Mouse (Mus musculus): ENCODE data around the gene Nrarp. TPM values are rescaled to one million over a fixed set of nuclear protein-coding genes. Genes with fewer than 3 reads are reported as not detected.

Nrarp gene
- total RNA-seq (2021): 10 to 100 TPM; 23.9 to 25.1 TPM

DNA sequence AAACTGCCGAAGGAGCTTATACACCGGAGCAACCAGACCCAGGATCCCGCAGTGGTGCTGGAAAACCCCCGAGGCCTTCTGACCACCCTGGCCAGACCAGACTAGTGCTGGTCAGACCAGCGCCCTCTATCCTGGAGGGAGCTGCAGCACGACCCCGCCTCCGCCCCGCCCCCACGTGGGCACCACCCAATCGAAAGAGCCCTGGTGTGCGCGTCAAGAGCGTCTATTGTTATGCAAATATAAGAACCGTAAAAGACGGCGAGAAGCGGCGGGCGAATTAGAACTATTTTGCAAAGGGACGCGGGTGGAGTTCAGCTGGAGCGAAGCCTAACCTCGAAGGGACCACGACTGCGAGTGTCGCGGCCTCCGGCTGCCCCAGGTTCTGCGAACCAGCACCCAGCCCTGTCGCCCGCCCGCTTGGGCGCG, at the start of gene Nrarp:
Nrarp (plus strand) TSS at position 281 of the 426 bp plus-strand sequence.
- peak; percentile 95 for DNase-seq
- intact Hi-C loops (cut with DNase I): loop anchor here (5.0 kb wide), 1 partner anchor 38 kb away; no protein-coding TSS in a partner anchor

DNA sequence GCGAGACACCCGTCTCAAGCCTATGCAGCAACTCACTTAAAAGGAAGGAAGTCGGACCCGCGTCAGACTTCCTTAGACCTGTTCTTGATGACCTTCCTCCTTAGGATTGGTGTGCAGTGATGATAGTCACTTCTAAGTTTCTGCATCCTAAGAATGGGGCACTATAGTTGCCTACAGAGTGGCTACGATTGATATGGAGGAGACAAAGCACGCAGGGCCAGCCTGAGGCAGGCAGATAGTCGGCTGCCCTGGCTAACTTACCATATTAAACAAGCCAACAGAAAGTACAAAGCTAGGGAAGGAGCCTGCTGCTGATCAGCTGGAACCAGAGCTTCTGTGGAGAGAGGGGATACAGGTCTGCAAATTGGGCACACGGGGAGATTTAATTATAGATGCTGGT, 49.0 kb upstream of the Nrarp start:
- DNase-seq: no peak
- intact Hi-C loops (cut with DNase I): no loop called here

DNA sequence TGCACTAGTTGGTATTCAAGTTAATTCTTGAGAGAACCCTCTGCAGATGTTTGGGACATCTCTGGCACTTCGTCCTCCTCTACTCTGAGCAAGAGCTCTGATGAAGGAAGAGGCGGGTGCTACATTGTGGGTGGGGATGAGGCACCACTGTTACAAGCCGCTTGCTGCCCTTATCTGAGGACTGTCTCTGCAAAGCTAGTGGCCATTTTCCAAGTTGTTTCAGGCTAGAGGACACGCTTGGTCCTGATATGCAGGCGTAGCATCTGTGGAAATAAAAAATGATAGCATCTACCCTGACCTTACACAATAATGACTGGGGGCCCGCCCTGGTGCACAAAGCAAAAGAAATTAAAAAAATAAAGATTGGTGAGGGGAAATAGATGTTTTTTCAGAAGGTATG, 42.7 kb upstream of the Nrarp start:
- DNase-seq: no peak
- intact Hi-C loops (cut with DNase I): no loop called here

DNA sequence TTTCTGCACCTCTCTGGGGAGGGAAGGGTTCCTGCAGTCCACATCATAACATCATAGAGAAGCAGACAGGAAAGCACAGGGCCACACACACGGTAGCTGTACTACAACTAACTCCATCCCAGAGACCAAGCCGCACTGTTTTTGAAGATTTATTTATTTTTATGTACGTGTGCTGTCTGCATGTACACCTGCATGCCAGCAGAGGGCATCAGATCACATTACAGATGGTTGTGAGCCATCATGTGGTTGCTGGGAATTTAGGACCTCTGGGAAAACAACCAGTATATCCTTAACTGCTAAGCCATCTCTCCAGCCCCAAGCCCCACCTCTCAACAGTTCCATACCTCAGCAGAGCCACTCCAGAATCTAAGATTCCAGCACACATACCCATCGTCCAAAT, 39.4 kb upstream of the Nrarp start:
- intact Hi-C loops (cut with DNase I): loop anchor here (5.0 kb wide), 1 partner anchor 41 kb away; the partner anchor contains the start of gene Nrarp
- no peak for DNase-seq

DNA sequence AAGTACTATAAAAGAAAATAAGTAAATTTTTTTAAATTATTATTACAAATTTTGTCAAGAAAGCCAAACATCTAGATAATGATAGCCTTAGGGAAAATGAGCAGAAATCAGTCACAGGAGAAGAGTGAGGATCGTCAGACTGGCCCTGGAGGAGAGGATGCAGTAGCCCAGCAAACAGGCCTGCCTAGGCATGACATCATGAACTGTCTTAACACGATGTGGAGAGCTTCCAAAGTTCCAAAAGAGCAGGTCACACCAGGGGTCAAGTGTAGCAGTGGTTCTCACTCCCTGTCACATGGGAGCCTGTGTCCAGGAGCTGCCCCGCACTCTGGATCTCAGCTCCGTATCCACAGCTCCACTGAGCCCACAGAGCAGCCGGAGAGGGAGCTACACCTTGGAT, 38.6 kb upstream of the Nrarp start:
- DNase-seq: no peak
- intact Hi-C loops (cut with DNase I): loop anchor here (5.0 kb wide), 1 partner anchor 40 kb away; the partner anchor contains the start of gene Nrarp

DNA sequence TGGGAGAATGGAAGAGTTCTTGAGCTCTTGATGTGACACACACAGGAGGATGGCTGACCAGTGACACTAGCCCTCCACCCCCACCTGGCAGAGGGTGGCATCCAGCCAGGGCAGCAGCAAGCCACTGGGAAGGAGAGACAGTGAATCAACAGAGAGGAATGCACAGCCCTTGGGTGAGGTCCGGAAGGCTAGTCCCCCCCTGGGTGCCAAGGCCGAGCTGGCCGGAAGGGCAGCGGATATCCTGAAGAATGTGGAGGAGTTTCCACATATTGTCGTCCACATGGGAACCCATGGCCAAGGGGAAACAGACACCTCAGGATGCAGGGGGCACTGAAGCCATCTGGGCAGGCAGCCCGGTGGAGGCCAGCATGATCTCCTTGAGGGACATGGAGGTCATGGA, 35.2 kb upstream of the Nrarp start:
- peak; percentile 52 to 69 for DNase-seq
- intact Hi-C loops (cut with DNase I): no loop called here

DNA sequence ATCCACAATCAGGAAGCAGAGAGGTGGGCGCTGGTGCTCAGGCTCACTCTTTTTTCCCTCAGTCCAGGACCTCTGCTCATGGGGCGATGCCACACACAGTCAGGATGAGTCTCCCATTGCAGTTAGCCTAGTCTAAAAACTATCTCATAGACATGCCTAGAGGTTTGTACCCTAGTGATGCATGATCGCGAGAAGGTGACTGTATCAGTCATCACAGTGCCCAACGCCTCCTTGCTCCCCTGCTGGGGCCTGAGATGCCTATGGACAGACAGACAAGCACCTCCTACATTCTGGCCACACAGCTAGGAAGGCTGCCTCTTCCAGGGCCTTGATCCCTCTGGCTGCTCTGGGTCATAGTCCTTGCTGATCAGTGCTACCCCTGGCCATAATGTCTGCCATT, 33.2 kb upstream of the Nrarp start:
- DNase-seq: no peak
- intact Hi-C loops (cut with DNase I): no loop called here

DNA sequence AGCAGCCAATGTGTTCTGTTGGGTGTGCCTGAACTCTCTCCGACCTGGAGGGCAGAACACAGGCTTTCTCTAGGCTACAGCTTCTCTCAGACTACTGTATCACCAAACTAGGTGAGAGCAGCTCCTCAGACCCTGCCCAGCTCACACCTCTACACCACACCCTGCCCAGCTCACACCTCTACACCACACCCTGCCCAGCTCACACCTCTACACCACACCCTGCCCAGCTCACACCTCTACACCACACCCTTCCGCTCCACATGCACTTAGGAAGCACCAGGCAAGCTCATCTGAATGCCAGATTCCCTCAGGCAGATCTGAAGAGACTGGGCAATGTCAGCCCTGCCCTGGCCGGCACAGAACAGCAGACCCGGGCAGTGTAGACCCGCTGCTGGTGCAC, 32.7 kb upstream of the Nrarp start:
- no peak for DNase-seq
- intact Hi-C loops (cut with DNase I): no loop called here

DNA sequence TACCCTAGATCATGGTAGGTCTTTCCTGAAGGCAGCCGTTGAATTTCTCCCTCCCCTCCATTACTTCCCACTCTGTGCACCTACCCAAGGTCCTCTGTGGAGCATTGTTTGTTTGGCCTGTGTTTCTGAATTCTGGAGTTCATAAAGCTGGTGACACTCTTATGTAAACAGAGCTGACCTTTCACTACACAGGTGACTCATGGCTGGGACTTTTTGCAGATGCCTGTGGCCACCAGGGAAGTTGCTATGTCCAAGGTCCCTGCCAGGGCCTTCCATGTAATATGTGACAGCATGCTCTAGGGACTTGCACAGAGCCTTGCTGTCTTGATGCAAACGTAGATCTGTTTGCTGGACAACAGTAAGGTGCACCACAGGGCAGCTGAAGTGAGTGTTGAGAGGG, 30.9 kb upstream of the Nrarp start:
- DNase-seq: no peak
- intact Hi-C loops (cut with DNase I): no loop called here

DNA sequence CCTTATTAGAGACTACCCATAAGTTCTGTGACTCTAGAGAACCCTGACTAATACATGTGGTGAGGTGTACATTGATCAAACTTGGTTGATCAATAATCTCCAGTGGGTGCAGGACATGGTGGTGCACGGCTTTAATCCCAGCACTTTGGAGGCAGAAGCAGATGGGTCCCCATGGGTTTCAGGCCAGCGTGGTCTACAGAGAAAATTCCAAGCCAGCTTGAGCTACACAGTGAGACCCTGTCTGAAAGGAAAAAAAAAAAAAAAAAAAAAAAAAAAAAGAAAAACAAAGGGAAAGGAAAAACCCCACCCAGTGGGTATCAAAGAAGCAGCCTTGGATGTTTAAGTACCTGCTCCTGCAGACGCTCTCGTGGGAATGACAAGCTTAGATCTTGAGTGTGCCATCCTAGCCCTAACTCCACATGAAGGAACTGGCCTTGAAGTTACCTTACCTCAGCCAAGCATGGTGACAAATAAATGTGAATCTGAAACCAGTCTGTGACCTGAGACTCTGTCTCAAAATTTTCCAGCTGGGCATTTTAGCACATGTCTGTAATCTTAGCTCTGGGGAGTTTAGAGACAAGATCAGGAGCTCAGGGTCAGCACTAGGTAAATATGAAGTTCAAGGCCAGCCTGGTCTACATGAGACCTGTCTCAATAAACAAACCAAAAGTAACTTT, 29.1 kb upstream of the Nrarp start:
- no peak for DNase-seq
- intact Hi-C loops (cut with DNase I): no loop called here

DNA sequence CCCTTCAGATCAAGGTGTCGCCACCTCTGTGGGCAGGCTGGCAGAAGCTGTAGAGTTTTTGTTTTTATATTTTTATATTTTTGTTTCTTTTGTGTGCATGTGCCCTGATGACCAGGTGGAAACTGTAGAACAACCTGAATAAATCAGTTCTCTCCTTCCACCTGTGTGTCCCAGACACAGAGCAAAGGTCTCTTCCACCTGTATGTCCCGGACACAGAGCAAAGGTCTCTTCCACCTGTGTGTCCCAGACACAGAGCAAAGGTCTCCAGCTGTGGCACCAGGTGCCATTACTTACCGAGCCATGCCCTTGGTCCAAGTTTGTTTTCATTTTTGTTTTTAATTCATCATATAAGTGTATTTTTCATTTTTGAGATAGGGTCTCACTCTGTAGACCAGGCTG, 24.4 kb upstream of the Nrarp start:
- intact Hi-C loops (cut with DNase I): loop anchor here (2.0 kb wide), 1 partner anchor 57 kb away; no protein-coding TSS in a partner anchor

DNA sequence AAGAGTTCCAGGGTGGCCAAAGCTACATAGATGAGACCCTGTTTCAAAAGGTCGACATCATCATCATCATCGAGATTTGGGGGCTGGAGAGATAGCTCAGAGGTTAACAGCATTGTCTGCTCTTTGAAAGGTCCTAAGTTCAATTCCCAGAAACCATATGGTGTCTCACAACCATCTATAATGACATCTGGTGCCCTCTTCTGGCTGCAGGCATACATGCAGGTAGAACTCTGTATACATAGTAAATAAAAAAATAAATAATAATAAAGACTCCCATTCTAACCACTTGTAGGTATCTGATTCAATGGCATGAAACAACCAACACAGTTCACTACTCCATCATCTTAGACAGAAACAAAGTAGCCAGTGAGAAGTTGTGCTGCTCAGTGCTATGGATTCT, 23.6 kb upstream of the Nrarp start:
- intact Hi-C loops (cut with DNase I): loop anchor here (1.0 to 2.0 kb wide), 2 partner anchors 30 to 58 kb away; no protein-coding TSS in a partner anchor
- no peak for DNase-seq

More for the DNA sequence above, 24.4 kb upstream of the Nrarp start:
- DNase-seq: no peak

DNA sequence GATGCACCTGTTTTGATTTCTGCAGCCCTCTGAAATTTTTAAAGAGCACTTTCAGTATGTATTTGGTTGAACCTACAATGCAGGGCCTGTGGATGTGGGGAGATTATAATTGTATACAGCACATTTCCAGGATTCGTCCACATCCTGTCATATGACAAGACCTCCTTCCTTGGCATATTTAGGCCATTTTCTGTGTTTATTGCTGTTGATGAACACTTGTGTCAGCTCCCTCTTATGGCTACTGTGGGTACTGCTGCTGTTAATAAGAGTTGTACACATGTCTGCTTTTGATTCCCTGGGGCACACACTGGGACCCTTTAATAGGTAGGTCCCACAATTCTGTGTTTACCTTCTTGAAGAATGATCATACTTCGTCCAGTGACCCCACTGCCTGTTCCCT, 22.9 kb upstream of the Nrarp start:
- DNase-seq: peak in 1 of 2 experiments; percentile 72
- intact Hi-C loops (cut with DNase I): loop anchor here (1.0 to 2.0 kb wide), 2 partner anchors 30 to 59 kb away; no protein-coding TSS in a partner anchor

DNA sequence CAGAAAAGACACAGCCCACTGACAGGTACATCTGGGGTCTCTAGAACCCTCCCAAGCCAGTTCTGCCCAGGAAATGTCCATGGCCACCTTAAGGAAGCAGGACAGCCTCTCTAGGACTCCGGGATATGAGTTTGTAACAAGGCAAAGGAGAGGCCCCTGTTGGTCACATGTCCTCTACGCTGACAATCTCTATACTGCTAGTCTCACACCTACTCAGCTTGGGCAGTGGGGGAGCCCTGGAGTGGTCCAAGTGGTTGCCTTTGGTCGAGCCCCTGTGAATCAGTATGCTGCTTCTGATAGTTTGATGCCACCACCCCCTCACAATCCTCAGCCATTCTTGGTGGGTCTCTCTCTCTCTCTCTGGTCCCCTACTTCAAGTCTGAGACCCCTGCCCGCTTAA, 13.1 kb upstream of the Nrarp start:
- DNase-seq: no peak
- intact Hi-C loops (cut with DNase I): no loop called here

DNA sequence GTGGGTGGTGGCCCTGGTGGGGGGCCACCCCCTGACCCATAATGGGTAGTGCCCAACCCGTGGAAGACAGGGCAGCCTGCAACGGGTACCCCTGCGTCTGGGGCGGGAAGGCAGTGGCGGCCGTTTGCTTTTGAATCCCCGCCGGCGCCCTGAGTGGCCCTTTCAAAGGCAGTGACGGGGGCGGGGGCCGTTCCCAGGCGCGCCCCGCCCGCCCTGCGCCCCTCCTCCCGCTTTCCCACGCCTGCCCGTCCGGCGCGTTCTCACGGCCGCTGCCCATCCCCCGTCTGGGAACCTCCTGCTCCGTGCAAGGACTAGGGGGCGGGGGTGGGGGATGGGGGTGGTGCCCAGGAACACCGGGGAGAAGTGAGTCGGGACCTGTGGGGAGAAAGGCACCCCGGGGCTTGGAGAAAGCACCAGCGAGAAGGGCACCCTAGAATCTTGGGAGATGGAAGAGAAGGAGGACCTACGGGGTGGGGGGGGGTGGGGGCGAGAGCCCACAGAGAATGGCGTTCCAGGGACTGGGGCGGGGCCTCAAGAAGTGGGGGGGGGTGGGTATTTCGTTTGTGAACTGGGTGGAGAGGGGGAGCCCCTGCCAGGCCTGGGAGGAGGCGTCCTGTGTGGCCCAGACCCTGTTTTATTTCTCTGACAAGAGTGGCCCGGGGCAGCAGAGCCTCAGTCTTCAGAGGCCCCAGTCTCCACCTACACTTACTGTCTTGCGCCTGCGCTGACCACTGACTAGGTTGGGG, 12.5 kb upstream of the Nrarp start:
- DNase-seq: peak; percentile 80 to 82
- intact Hi-C loops (cut with DNase I): no loop called here

DNA sequence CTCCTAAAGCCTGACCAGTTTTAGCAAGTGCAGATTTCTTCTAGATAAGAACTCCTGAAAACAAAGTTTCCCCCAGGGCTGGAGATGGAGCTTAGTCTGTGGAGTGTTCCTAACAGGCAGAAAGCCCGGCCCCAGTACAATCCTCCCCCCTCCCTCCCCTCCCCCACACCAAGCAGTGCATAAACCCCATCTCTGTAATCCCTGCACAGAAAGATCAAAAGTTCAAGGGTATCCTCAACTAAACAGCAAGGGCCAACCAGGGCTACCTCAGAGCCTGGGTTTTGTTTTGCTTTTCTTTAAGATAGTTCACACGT, 11.9 kb upstream of the Nrarp start:
- intact Hi-C loops (cut with DNase I): no loop called here
- DNase-seq: no peak

DNA sequence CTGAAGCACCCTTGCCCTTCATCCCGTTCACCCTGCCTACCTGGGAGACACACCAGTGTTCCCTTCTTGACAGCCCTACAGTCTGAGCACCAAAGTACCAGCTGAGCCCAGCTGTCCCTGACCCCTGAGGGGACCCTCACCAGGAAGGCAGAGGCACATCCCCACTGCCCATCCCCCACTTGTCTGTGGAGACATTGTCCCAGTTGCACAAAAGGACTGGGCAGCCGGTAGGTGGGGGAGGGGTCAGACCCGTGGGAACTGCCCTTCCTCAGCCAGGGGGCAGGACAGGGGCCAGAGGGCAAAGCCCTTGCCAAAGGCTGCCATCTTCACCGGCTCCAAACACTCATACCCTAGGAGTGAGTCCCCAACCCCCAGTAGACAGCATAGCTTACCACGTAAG, 10.8 kb upstream of the Nrarp start:
- intact Hi-C loops (cut with DNase I): no loop called here
- DNase-seq: no peak

DNA sequence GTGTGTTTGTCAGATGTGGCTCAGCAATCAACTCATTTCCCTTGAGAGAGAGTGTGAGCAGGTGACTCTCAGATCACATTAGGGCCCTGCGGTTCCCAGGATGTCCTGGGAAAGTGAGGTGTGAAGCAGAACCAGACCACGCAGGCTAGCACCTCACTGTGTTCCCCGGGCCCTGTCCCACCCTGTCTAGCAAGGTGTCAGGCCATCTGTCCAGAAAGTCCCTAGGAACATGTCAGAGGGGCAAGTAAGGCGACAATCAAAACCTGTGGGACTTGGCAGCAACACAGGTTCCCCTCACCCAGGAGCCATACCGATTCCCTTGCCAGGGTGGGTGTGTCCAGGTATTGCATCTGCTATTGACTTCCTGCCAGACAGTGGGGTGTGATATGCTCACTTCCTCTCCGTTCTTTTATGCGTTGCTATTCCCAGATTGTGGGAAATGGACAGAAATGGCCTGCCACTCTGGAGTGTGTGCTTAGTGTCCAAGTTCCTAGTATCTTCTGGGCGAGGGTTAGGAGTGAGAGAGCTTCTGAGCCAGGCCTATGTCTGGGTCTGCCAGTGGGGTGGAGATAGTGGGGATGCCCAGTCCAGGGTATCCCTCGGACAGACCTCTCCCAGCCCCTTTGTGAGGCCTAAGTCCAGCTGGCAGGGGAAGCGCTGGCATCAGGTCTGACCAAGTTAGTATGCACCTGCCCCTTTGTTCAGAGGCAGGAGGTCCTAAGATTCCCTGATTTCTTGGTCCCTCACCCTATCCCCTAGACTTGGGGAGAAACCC, 10.0 kb upstream of the Nrarp start:
- DNase-seq: peak; percentile 35 to 40
- intact Hi-C loops (cut with DNase I): no loop called here

DNA sequence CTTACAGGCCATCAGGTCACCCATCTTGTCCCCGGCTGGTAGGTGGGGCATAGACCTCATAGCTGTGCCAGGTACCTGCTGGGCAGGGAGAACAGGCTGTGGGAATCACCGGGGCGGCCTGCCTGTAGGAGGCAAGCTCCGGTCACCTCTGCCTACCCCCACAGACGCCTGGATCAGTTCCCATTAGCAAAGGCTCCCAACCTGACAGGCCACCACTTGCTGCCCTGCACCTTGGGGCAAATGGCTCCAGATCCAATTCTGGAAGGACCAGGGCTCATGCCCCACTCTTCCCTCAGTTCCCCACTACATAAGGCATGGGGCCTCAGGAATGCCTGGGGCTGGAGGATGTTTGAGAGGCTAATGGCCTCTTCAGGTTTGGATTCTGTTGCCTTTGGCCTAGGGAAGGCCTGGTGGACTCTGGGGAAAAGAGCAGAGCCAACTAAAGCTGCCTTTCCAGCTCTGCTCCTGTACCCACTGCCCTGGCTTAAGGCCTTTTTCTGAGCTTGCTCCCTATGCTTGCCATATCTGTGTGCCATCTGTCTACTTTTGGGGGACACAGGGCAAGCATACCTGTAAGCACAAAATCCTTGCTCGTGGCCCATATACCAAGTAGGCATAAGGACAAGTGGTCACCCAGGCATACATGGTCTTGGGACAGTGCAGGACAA, 9.3 kb upstream of the Nrarp start:
- intact Hi-C loops (cut with DNase I): no loop called here
- DNase-seq: no peak

DNA sequence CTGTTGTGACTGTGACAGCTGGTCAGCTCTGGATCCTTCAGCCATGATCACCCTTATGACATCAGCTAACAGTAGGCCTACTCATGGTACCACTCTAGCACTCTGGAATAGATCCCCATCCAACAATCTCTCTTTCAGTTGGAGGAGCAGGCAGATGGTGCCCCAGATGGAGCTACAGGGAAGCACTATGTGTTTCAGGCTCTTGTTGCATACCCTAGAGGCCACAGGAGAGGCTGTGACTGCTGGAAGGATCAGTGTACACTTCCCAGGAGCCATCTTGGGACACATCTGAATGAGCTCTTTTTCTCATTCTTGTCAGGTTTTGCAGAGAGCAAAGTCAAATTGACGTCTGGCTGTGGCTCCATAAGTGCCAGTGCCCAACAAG, 8.8 kb upstream of the Nrarp start:
- DNase-seq: no peak
- intact Hi-C loops (cut with DNase I): no loop called here

DNA sequence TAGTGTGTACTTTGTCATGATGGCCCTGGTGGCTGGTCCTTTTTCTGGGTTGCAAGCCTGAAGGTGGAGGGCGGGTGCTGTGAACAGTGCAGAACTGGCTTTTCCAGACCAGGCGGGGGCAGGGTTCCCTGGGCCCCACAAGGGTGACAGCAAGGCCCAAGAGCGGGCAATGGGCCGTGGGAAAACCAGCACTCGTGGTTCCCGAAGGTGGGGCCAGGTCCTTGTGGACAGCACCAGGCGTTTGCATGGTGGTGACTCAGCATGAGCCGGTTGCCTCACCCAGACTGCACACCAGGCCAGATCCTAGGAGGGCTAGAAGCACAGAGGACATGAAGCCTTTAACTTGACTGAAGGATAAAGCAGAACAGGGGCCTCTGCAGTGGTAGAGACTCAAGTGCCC, 7.9 kb upstream of the Nrarp start:
- intact Hi-C loops (cut with DNase I): no loop called here
- no peak for DNase-seq

Data from heart, postnatal 10 days (tissue).